Mouse (Mus musculus): ENCODE measurements around the gene Cwc15. TPM values are rescaled to one million over a fixed set of nuclear protein-coding genes. Genes with fewer than 3 reads are reported as not detected.

The Cwc15 gene
- polyA plus RNA-seq, 1 experiment from 2014 or later: 176 TPM

DNA sequence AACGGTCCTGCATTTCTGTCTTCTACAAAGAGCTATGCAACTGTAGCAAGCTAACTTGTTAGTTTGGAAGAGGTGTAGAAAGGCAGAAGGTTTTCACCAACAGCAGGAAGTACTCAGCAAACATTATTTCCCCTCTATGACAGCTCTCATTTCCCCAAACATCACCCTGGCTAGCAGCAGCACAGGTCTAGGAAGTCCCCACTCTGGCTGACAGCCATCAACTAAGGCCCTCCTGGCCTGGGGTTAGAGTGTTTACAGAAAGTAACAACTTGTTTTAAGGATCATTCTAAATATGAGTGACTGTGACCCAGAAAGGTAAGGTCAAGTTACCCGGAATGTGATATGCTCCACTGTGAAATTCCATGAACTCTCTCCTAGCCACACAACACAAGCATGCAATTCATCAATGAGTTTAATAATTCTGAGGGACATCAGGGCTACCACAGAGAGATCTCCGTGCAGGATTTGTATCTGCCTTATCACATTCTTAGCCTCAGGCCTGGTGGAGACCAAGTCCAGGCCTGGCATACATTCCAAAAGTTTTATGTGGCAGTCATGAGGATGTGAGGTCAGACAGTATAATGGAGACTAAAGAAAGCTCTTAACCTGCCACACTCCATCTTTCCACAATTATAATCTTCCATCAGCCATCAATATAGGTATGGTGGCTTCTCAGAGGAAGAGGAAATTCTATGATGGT lies 20.7 kb downstream of the Cwc15 start:
- no peak for ATAC-seq (ENCODE audit: insufficient number of reproducible peaks, insufficient read depth, low FRiP score, low TSS enrichment, low read depth)

GRCm38 (mm10) chr9:14521695-14522094 lies 21.3 kb downstream of the Cwc15 start:
- no peaks in the 10 kb centered on the region for H3K27me3 ChIP-seq
- H3K36me3 ChIP-seq: no peaks in the 10 kb centered on the region
- no peaks in the 10 kb centered on the region for H3K9me3 ChIP-seq
- no peak overlapping the region for H3K4me2 ChIP-seq
- H3K27ac ChIP-seq: no peak overlapping the region
- H3K4me3 ChIP-seq: no peak overlapping the region
- peaks cover 18% of the 10 kb centered on the region; the same call in 1 of the 2 replicates for H3K4me1 ChIP-seq
- no peak overlapping the region for H3K9ac ChIP-seq
- no peak for ATAC-seq (ENCODE audit: insufficient number of reproducible peaks, insufficient read depth, low FRiP score, low TSS enrichment, low read depth)
- 53% methylated on average over 2 of the region's 2 CpGs for WGBS

More for the DNA sequence above, 20.7 kb downstream of the Cwc15 start:
- 25% methylated on average over 3 of the region's 3 CpGs for WGBS
- Histone ChIP-seq H3K4me2 (no peak overlapping the region), H3K27me3 (no peaks in the 10 kb centered on the region), H3K9me3 (no peaks in the 10 kb centered on the region), H3K9ac (no peak overlapping the region), H3K4me1 (peaks cover 18% of the 10 kb centered on the region; the same call in 1 of the 2 replicates), H3K4me3 (no peak overlapping the region), H3K36me3 (no peaks in the 10 kb centered on the region), H3K27ac (no peak overlapping the region)

DNA sequence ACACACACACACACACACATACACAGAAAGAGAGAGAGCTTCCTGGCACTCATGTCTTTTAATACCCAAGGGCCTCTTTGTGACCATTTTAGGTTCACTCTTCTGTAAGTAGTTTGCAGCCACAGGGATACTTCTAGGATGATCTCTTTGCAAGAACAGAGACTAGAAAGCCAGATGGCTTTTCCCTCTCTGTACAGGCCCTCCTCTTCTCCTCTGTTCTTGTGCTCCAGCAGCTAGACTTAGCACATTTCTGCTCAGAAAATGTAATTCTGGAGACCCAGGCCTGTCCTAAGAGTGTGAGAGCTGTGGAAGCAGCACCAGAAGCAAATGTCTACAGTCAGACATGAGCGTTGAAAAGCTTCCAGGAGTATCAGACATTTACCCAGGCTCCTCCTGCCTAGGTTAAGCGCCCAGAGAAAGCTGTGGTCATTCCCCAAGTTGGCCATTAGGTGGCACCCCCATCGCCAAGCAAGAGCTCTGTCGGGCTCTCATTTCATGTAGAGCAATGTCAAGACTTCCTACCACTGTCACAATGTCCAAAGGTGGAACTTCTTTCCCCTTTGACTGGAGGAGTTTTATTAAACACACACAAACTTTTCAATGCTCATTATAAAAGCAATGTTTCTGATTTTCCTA lies 23.1 kb downstream of the Cwc15 start:
- Histone ChIP-seq H3K9ac (no peak overlapping the region), H3K27me3 (no peaks in the 10 kb centered on the region), H3K4me3 (no peak overlapping the region), H3K9me3 (no peaks in the 10 kb centered on the region), H3K4me2 (no peak overlapping the region), H3K36me3 (no peaks in the 10 kb centered on the region), H3K27ac (no peak overlapping the region), H3K4me1 (peaks cover 12% of the 10 kb centered on the region; the same call in 1 of the 2 replicates)
- no peak for ATAC-seq (ENCODE audit: insufficient number of reproducible peaks, insufficient read depth, low FRiP score, low TSS enrichment, low read depth)
- WGBS: 9% methylated on average over 4 of the region's 4 CpGs

- Histone ChIP-seq H3K4me1 (no peaks in the 10 kb centered on the region), H3K27ac (no peak overlapping the region), H3K4me2 (no peak overlapping the region), H3K9me3 (no peaks in the 10 kb centered on the region), H3K36me3 (no peaks in the 10 kb centered on the region), H3K9ac (no peak overlapping the region), H3K4me3 (no peak overlapping the region), H3K27me3 (no peaks in the 10 kb centered on the region)
- no peak for ATAC-seq (ENCODE audit: insufficient number of reproducible peaks, insufficient read depth, low FRiP score, low TSS enrichment, low read depth)
- WGBS: 75% methylated on average over 5 of the region's 5 CpGs
Observed at GRCm38 (mm10) chr9:14530004-14530403, 29.6 kb downstream of the Cwc15 start.

DNA sequence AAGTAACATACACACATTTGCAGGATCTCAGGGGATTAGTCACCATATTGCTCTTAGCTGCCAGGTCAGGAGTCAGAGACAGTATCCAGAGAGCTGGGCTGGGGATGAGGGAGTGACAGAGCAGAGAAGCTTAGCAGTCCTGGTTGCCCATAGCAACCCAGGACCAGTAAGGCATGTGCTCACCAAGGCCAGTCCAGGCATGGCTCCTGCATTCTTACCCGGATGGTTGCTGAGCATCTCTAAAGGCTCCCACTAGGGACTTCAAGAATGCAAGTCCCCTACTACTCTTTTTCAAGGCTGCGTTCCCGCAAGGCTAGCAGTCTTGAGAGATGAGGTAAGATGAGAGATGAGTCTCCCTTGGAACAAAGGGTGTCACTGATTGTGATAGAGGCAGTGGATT lies 31.9 kb downstream of the Cwc15 start:
- Histone ChIP-seq H3K9me3 (no peaks in the 10 kb centered on the region), H3K4me1 (no peaks in the 10 kb centered on the region), H3K9ac (no peak overlapping the region), H3K4me2 (no peak overlapping the region), H3K36me3 (no peaks in the 10 kb centered on the region), H3K4me3 (no peak overlapping the region), H3K27ac (no peak overlapping the region), H3K27me3 (no peaks in the 10 kb centered on the region)
- 40% methylated on average over 3 of the region's 3 CpGs for WGBS
- ATAC-seq (ENCODE audit: insufficient number of reproducible peaks, insufficient read depth, low FRiP score, low TSS enrichment, low read depth): no peak

GRCm38 (mm10) chr9:14533659-14534058 lies 33.2 kb downstream of the Cwc15 start:
- Histone ChIP-seq H3K36me3 (peaks cover 4% of the 10 kb centered on the region), H3K9ac (no peak overlapping the region), H3K27ac (no peak overlapping the region), H3K4me2 (no peak overlapping the region), H3K27me3 (no peaks in the 10 kb centered on the region), H3K9me3 (no peaks in the 10 kb centered on the region), H3K4me1 (no peaks in the 10 kb centered on the region), H3K4me3 (no peak overlapping the region)
- ATAC-seq (ENCODE audit: insufficient number of reproducible peaks, insufficient read depth, low FRiP score, low TSS enrichment, low read depth): no peak
- 83% methylated on average over 2 of the region's 2 CpGs for whole genome bisulfite sequencing

- WGBS: 87% methylated on average over 9 of the region's 9 CpGs
- no peak overlapping the region for H3K9ac ChIP-seq
- no peak overlapping the region for H3K4me2 ChIP-seq
- no peaks in the 10 kb centered on the region for H3K27me3 ChIP-seq
- H3K9me3 ChIP-seq: no peaks in the 10 kb centered on the region
- H3K4me1 ChIP-seq: no peaks in the 10 kb centered on the region
- peaks cover 17% of the 10 kb centered on the region for H3K36me3 ChIP-seq
- no peak for ATAC-seq (ENCODE audit: insufficient number of reproducible peaks, insufficient read depth, low FRiP score, low TSS enrichment, low read depth)
- no peak overlapping the region for H3K4me3 ChIP-seq
- no peak overlapping the region for H3K27ac ChIP-seq
Observed at GRCm38 (mm10) chr9:14534833-14535456, 34.5 kb downstream of the Cwc15 start.

DNA sequence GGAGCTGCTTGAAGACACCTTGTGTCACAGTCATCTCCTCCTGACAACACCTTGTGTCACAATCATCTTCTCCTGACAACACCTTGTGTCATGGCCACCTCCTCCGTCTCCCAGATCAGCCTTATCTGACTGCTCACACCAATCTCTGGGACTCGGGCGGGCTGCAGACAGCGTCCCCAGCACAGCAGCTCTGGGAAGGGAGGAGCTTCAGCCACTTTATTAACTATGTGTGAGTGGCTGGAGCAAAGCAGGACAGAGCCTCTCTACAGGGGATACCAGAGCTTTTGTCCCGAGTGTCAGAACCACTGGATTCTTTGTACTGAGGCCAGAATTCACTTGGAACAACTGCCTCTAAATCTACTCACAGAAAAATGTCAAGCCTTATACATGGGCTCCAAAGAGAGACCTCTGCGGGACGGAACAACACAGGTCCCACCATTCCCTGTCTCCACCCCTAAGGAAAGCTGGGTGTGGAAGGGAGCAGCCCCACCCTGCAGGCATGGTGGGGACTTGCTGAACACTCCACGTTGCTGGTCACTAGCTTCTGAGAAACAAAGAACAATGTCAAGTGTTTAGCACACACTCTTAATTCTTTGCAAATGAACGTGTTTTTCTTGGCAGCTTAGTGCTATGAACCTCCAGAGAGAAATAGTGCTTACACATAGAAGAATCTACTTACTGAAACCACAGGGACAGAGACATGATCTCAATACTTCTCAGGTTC lies 43.8 kb downstream of the Cwc15 start:
- 0 out of 2 replicates have a peak, but pooled peaks cover 7% of the 10 kb centered on the region for H3K4me1 ChIP-seq
- H3K4me2 ChIP-seq: no peak overlapping the region
- H3K4me3 ChIP-seq: no peak overlapping the region
- no peak overlapping the region for H3K9ac ChIP-seq
- ATAC-seq (ENCODE audit: insufficient number of reproducible peaks, insufficient read depth, low FRiP score, low TSS enrichment, low read depth): no peak
- peaks cover 97% of the 10 kb centered on the region for H3K36me3 ChIP-seq
- no peak overlapping the region for H3K27ac ChIP-seq
- no peaks in the 10 kb centered on the region for H3K9me3 ChIP-seq
- 75% methylated on average over 9 of the region's 9 CpGs for WGBS
- H3K27me3 ChIP-seq: no peaks in the 10 kb centered on the region

- Histone ChIP-seq H3K27me3 (no peaks in the 10 kb centered on the region), H3K9ac (0 out of 2 replicates have a peak overlapping the region, but pooled peaks have one; percentile 21), H3K4me3 (no peak overlapping the region), H3K9me3 (no peaks in the 10 kb centered on the region), H3K36me3 (peaks cover 96% of the 10 kb centered on the region), H3K4me1 (0 out of 2 replicates have a peak, but pooled peaks cover 7% of the 10 kb centered on the region), H3K4me2 (no peak overlapping the region), H3K27ac (peak overlapping the region; percentile 16; the same call in 1 of the 2 replicates)
- WGBS: 56% methylated on average over 12 of the region's 12 CpGs
- no peak for ATAC-seq (ENCODE audit: insufficient number of reproducible peaks, insufficient read depth, low FRiP score, low TSS enrichment, low read depth)
Observed at GRCm38 (mm10) chr9:14547584-14548365, 47.4 kb downstream of the Cwc15 start.

DNA sequence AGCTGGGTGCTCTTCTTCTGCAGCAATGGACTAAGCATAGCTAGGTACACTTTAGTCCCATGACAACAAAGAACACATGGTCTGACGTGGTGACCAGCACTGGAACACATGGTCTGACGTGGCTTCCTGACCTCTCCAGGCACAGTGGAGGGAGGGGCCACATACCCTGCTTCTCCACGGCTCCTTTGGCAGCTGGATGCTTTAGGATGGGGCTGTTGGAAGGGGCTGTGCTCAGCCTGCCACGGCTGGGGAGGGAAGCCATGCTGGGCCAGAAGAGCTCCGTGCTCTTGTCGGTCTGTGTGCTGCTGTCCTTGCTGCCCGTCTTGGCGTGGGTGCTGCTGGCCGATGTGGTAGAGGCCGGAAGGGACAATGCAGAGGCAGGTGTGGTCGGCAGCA lies 47.9 kb downstream of the Cwc15 start:
- Histone ChIP-seq H3K36me3 (peaks cover 97% of the 10 kb centered on the region), H3K4me2 (no peak overlapping the region), H3K4me3 (no peak overlapping the region), H3K27ac (no peak overlapping the region), H3K4me1 (0 out of 2 replicates have a peak, but pooled peaks cover 7% of the 10 kb centered on the region), H3K9me3 (no peaks in the 10 kb centered on the region), H3K9ac (0 out of 2 replicates have a peak overlapping the region, but pooled peaks have one; percentile 21), H3K27me3 (no peaks in the 10 kb centered on the region)
- 59% methylated on average over 11 of the region's 11 CpGs for WGBS
- no peak for ATAC-seq (ENCODE audit: insufficient number of reproducible peaks, insufficient read depth, low FRiP score, low TSS enrichment, low read depth)

DNA sequence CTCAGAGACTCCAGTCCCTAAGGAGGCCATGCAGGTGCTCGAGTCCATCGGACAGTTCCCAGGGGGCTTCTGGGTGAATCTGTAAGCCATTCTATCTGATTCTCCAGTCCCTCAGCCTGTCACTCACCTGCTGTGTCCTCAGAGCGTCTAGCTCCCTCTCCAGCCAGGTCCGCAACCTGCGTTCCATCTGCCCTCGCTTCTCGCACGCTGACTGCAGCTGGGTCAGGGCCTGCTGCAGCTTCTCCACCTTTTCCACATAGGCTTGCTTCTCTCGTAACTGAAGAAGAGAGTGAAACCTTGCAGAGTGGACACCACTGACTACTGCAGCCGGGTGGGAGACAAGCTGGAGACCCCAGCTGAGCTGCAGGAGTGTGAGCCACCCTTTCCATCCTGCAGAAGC lies 57.9 kb downstream of the Cwc15 start:
- no peak overlapping the region for H3K4me3 ChIP-seq
- no peak overlapping the region for H3K27ac ChIP-seq
- no peaks in the 10 kb centered on the region for H3K9me3 ChIP-seq
- H3K4me2 ChIP-seq: no peak overlapping the region
- WGBS: 92% methylated on average over 10 of the region's 10 CpGs
- no peaks in the 10 kb centered on the region for H3K27me3 ChIP-seq
- no peak for ATAC-seq (ENCODE audit: insufficient number of reproducible peaks, insufficient read depth, low FRiP score, low TSS enrichment, low read depth)
- H3K36me3 ChIP-seq: peaks cover 95% of the 10 kb centered on the region
- H3K9ac ChIP-seq: no peak overlapping the region
- H3K4me1 ChIP-seq: no peaks in the 10 kb centered on the region

All from embryonic facial prominence, embryonic 13.5 days (tissue).